ENCODE assay signal across 8 mouse cellular contexts in the genomic region with DNA sequence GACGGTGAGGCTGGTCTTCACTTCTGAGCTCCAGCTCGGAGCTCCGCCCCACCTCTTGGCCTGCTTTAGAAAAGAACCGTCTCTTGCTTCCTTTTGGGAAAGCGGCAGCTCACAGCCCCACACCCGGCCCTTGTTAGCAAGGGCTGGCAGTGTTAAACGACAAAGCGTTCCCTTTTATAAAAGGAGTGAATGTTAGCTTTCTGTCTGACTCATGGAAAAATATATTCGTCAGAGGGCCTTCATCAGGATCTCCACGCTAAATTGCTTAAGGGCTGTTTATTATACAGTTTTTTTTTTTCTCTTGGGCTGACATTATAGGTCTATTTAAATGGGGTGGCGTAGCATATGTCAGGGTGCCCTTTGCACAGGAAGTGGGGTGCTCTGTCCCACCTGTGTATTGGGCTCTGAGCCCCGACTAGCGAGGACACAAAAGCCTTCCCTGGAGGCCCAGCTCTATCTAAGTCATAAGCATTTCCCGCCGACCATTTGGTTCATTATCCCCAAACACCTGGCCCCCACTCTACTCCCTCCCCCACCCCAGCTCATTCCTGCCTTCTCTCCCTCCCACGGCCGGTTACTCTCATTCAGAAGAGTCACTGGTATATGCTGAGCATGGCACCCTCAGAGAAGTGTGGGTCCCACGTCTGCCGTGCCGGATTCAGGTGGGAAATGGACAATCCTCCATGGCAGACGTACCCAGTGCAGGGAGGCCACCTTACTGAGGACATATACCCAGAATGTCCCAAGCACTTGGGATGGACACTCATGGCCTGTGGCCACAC. TPM values are rescaled to one million over a fixed set of nuclear protein-coding genes. Genes with fewer than 3 reads are reported as not detected.
DNase-seq lines count a peak whose midpoint lies in the region; ATAC-seq lines count a peak whose summit lies in the region.

No protein-coding gene starts in this region.

- no peak for DNase-seq in frontal cortex, postnatal 10 days (ENCODE audit: low spot score in 2 of 2)
- DNase-seq in gastrocnemius, adult 18-20 months (ENCODE audit: low spot score) = no peak
- no peak for DNase-seq in frontal cortex, postnatal 25 days (ENCODE audit: low spot score in 2 of 2)

- peaks cover 4% of the 10 kb centered on the region; the same call in 1 of the 2 replicates for H3K4me1 ChIP-seq in neural tube, embryonic 14.5 days (ENCODE audit: control insufficient read depth, insufficient read depth, low read length)
- peaks cover 19% of the 10 kb centered on the region for H3K4me1 ChIP-seq in neural tube, embryonic 15.5 days
- peaks cover 26% of the 10 kb centered on the region for H3K4me1 ChIP-seq in hindbrain, embryonic 13.5 days (replicated peaks)
- H3K4me1 ChIP-seq in stomach, embryonic 15.5 days = peaks cover 20% of the 10 kb centered on the region

- H3K9ac ChIP-seq in neural tube, embryonic 14.5 days (replicated peaks; ENCODE audit: low read depth, low read length) = no peak overlapping the region
- no peak overlapping the region for H3K9ac ChIP-seq in neural tube, embryonic 15.5 days (replicated peaks)
- H3K9ac ChIP-seq in hindbrain, embryonic 13.5 days = no peak overlapping the region
- no peak overlapping the region for H3K9ac ChIP-seq in stomach, embryonic 15.5 days

- no peak overlapping the region for H3K4me2 ChIP-seq in neural tube, embryonic 14.5 days (ENCODE audit: low read depth, low read length)
- H3K4me2 ChIP-seq in neural tube, embryonic 15.5 days = no peak overlapping the region
- no peak overlapping the region for H3K4me2 ChIP-seq in hindbrain, embryonic 13.5 days
- no peak overlapping the region for H3K4me2 ChIP-seq in stomach, embryonic 15.5 days

- peak; percentile 20; the same call in 1 of the 2 replicates for ATAC-seq in frontal cortex, adult (ENCODE audit: low TSS enrichment)
- 0 out of 2 replicates have a peak, but pooled peaks have one; percentile 15 for ATAC-seq in neural tube, embryonic 14.5 days (ENCODE audit: low read depth)
- no peak for ATAC-seq in neural tube, embryonic 15.5 days (ENCODE audit: low FRiP score)
- ATAC-seq in hindbrain, embryonic 13.5 days (ENCODE audit: low FRiP score) = no peak
- no peak for ATAC-seq in stomach, embryonic 15.5 days (ENCODE audit: insufficient read depth, low FRiP score, low read depth)

- H3K27me3 ChIP-seq in neural tube, embryonic 14.5 days (ENCODE audit: control insufficient read depth, insufficient read depth, low read length) = no peaks in the 10 kb centered on the region
- H3K27me3 ChIP-seq in neural tube, embryonic 15.5 days (replicated peaks) = no peaks in the 10 kb centered on the region
- no peaks in the 10 kb centered on the region for H3K27me3 ChIP-seq in hindbrain, embryonic 13.5 days
- no peaks in the 10 kb centered on the region for H3K27me3 ChIP-seq in stomach, embryonic 15.5 days (replicated peaks)

- no peaks in the 10 kb centered on the region for H3K9me3 ChIP-seq in neural tube, embryonic 14.5 days (ENCODE audit: control insufficient read depth, low read length)
- H3K9me3 ChIP-seq in neural tube, embryonic 15.5 days (replicated peaks) = no peaks in the 10 kb centered on the region
- H3K9me3 ChIP-seq in hindbrain, embryonic 13.5 days = no peaks in the 10 kb centered on the region
- no peaks in the 10 kb centered on the region for H3K9me3 ChIP-seq in stomach, embryonic 15.5 days

- H3K27ac ChIP-seq in neural tube, embryonic 14.5 days (ENCODE audit: low read depth, low read length) = no peak overlapping the region
- no peak overlapping the region; the same call in 1 of the 2 replicates for H3K27ac ChIP-seq in neural tube, embryonic 15.5 days (replicated peaks)
- peak overlapping the region; percentile 63 for H3K27ac ChIP-seq in hindbrain, embryonic 13.5 days
- H3K27ac ChIP-seq in stomach, embryonic 15.5 days = peak overlapping the region; percentile 79

- WGBS in neural tube, embryonic 14.5 days = 53% methylated on average over 21 of the region's 21 CpGs
- WGBS in neural tube, embryonic 15.5 days = 51% methylated on average over 21 of the region's 21 CpGs
- WGBS in hindbrain, embryonic 13.5 days = 58% methylated on average over 21 of the region's 21 CpGs
- 50% methylated on average over 21 of the region's 21 CpGs for WGBS in stomach, embryonic 15.5 days

- H3K36me3 ChIP-seq in neural tube, embryonic 14.5 days (ENCODE audit: control insufficient read depth, insufficient read depth, low read length) = no peaks in the 10 kb centered on the region
- no peaks in the 10 kb centered on the region for H3K36me3 ChIP-seq in neural tube, embryonic 15.5 days
- no peaks in the 10 kb centered on the region for H3K36me3 ChIP-seq in hindbrain, embryonic 13.5 days
- 0 out of 2 replicates have a peak, but pooled peaks cover 5% of the 10 kb centered on the region for H3K36me3 ChIP-seq in stomach, embryonic 15.5 days

- no peak overlapping the region for H3K4me3 ChIP-seq in neural tube, embryonic 14.5 days (ENCODE audit: low read depth, low read length)
- no peak overlapping the region for H3K4me3 ChIP-seq in neural tube, embryonic 15.5 days (replicated peaks)
- no peak overlapping the region for H3K4me3 ChIP-seq in hindbrain, embryonic 13.5 days
- H3K4me3 ChIP-seq in stomach, embryonic 15.5 days (replicated peaks) = no peak overlapping the region

RNA-seq across cellular contexts. Expression of a gene that starts 26.2 kb away (rescaled TPM):
- 88.4 and 102 TPM in 2 replicates for polyA plus RNA-seq in neural tube, embryonic 14.5 days (2014; fragmentation: Nextera tagmentation; extraction: Ambion mirVana)
- polyA plus RNA-seq in neural tube, embryonic 15.5 days (2015; fragmentation: Nextera tagmentation; extraction: Ambion mirVana) = 112 and 130 TPM in 2 replicates
- polyA plus RNA-seq in hindbrain, embryonic 13.5 days (2015; fragmentation: Nextera tagmentation; extraction: Ambion mirVana) = 57.8 and 63.4 TPM in 2 replicates
- 285 and 317 TPM in 2 replicates for polyA plus RNA-seq in stomach, embryonic 15.5 days (2015; fragmentation: Nextera tagmentation; extraction: Ambion mirVana)
- 10 to 100 TPM; 18.2 to 26.0 TPM for total RNA-seq in gastrocnemius, adult 18-20 months (2021)

Comparison
In these comparisons a context has a peak if more than half of its experiments do, and no peak if none do; other contexts are left out.
1. ATAC-seq: peak in frontal cortex, adult (single experiment) and neural tube, embryonic 14.5 days (single experiment); none in neural tube, embryonic 15.5 days (single experiment), hindbrain, embryonic 13.5 days (single experiment) and stomach, embryonic 15.5 days (single experiment).
2. H3K27ac ChIP-seq: peak in hindbrain, embryonic 13.5 days (single experiment) and stomach, embryonic 15.5 days (single experiment); none in neural tube, embryonic 14.5 days (single experiment) and neural tube, embryonic 15.5 days (single experiment).